Mouse (Mus musculus) liver, embryonic 16.5 days (tissue): Measurements from ENCODE around the gene Slc25a39. TPM values are rescaled to one million over a fixed set of nuclear protein-coding genes. Genes with fewer than 3 reads are reported as not detected.

ENCODE experiments used
- ATAC-seq: fragments of 200-750 bp; cut with Nextera tagmentation; 2 replicates; pipeline ENCODE4 v1.8.0; 2017; ENCODE audit warnings: low read depth, mild to moderate bottlenecking, moderate number of reproducible peaks, moderate library complexity
- H3K27ac ChIP-seq: fragments of 300-500 bp; sonication (generic); 2 replicates; pipeline ENCODE4 v1.5.1; 2014; ENCODE audit warnings: mild to moderate bottlenecking, low read length
- H3K27me3 ChIP-seq: fragments of 300-500 bp; sonication (generic); 2 replicates; pipeline ENCODE4 v1.6.1; 2014; ENCODE audit warnings: low read depth, low read length, mixed read lengths; ENCODE audit not compliant: control insufficient read depth, insufficient read depth
- H3K36me3 ChIP-seq: fragments of 300-500 bp; sonication (generic); 2 replicates; pipeline ENCODE4 v1.6.1; 2014; ENCODE audit warnings: mild to moderate bottlenecking; ENCODE audit not compliant: control insufficient read depth, insufficient read depth
- H3K4me1 ChIP-seq: fragments of 300-500 bp; sonication (generic); 2 replicates; pipeline ENCODE4 v1.6.1; 2014; ENCODE audit warnings: low read depth, low read length, mixed read lengths; ENCODE audit not compliant: control insufficient read depth
- H3K4me2 ChIP-seq: fragments of 300-500 bp; sonication (generic); 2 replicates; pipeline ENCODE4 v1.6.1; 2014; ENCODE audit warnings: low read depth, low read length, mixed read lengths
- H3K4me3 ChIP-seq: fragments of 300-500 bp; sonication (generic); 2 replicates; pipeline ENCODE4 v1.5.1; 2014; ENCODE audit warnings: low read depth, mild to moderate bottlenecking, low read length
- H3K9ac ChIP-seq: fragments of 300-500 bp; sonication (generic); 2 replicates; pipeline ENCODE4 v1.6.1; 2014; ENCODE audit warnings: low read depth, low read length
- H3K9me3 ChIP-seq: fragments of 300-500 bp; sonication (generic); replicated peaks from 2 replicates; pipeline ENCODE4 v1.6.1; 2016; ENCODE audit warnings: low read length; ENCODE audit not compliant: control insufficient read depth
- WGBS: fragments of 180-500 bp; shearing (Covaris S2); extraction: QIAGEN DNeasy Blood & Tissue Kit; methylation state at CpG from one replicate; pipeline ENCODE4 v1.1.7; 2014; ENCODE audit not compliant: insufficient replicate concordance; 5-methylcytosine and 5-hydroxymethylcytosine counted together
- polyA plus RNA-seq: library from polyadenylated mRNA; unstranded; fragments of >200 nt; fragmentation: Nextera tagmentation; extraction: Ambion mirVana; gene quantifications from 2 replicates; pipeline ENCODE4 v1.2.1, GENCODE M21; 2015

The Slc25a39 gene
- polyA plus RNA-seq, result 454 and 500 TPM in 2 replicates

- ATAC-seq, result no peak
- Histone ChIP-seq H3K27me3 (peaks cover 1% of the 10 kb centered on the region; the same call in 1 of the 2 replicates), H3K4me1 (peaks cover 46% of the 10 kb centered on the region), H3K27ac (peak within 1 kb of the TSS; percentile 95), H3K36me3 (peaks cover 32% of the 10 kb centered on the region), H3K4me2 (peak within 1 kb of the TSS; percentile 94), H3K4me3 (peak within 1 kb of the TSS; percentile 79), H3K9ac (peak within 1 kb of the TSS; percentile 89), H3K9me3 (no peaks in the 10 kb centered on the region)
- under 1% methylated on average over 19 of the region's 19 CpGs for WGBS
Observed at GRCm38 (mm10) chr11:102407834-102408215, at the start of gene Slc25a39. Gene Slc25a39 (minus strand): TSS chr11:102407946.

GRCm38 (mm10) chr11:102455740-102456396 lies 48.1 kb upstream of the Slc25a39 start:
- Histone ChIP-seq H3K9ac (peak overlapping the region; percentile 38; the same call in 1 of the 2 replicates), H3K9me3 (no peaks in the 10 kb centered on the region)

GRCm38 (mm10) chr11:102453131-102453530 lies 45.4 kb upstream of the Slc25a39 start:
- Histone ChIP-seq H3K4me2 (no peak overlapping the region), H3K27me3 (peaks cover 33% of the 10 kb centered on the region), H3K4me3 (no peak overlapping the region), H3K9ac (no peak overlapping the region), H3K36me3 (no peaks in the 10 kb centered on the region), H3K4me1 (peaks cover 11% of the 10 kb centered on the region), H3K9me3 (no peaks in the 10 kb centered on the region), H3K27ac (no peak overlapping the region)
- WGBS, result 29% methylated on average over 10 of the region's 10 CpGs
- ATAC-seq, result no peak

More at GRCm38 (mm10) chr11:102455740-102456396, 48.1 kb upstream of the Slc25a39 start:
- Histone ChIP-seq H3K4me3 (peak overlapping the region; percentile 53), H3K27ac (no peak overlapping the region; the same call in 1 of the 2 replicates), H3K27me3 (peaks cover 8% of the 10 kb centered on the region), H3K4me2 (peak overlapping the region; percentile 77), H3K36me3 (no peaks in the 10 kb centered on the region), H3K4me1 (peaks cover 11% of the 10 kb centered on the region)
- peak; percentile 83 for ATAC-seq
- WGBS, result 5% methylated on average over 40 of the region's 40 CpGs

GRCm38 (mm10) chr11:102449043-102450008 lies 41.6 kb upstream of the Slc25a39 start:
- H3K4me2 ChIP-seq, result no peak overlapping the region
- H3K27me3 ChIP-seq, result peaks cover 67% of the 10 kb centered on the region
- H3K4me3 ChIP-seq, result no peak overlapping the region
- H3K9ac ChIP-seq, result no peak overlapping the region
- no peak overlapping the region for H3K27ac ChIP-seq
- WGBS, result 52% methylated on average over 17 of the region's 17 CpGs
- no peaks in the 10 kb centered on the region for H3K9me3 ChIP-seq
- no peaks in the 10 kb centered on the region for H3K36me3 ChIP-seq
- peaks cover 11% of the 10 kb centered on the region for H3K4me1 ChIP-seq
- ATAC-seq, result no peak

- H3K36me3 ChIP-seq, result no peaks in the 10 kb centered on the region
- no peaks in the 10 kb centered on the region for H3K9me3 ChIP-seq
- H3K27me3 ChIP-seq, result peaks cover 68% of the 10 kb centered on the region
- peaks cover 11% of the 10 kb centered on the region for H3K4me1 ChIP-seq
- no peak overlapping the region for H3K4me3 ChIP-seq
- no peak overlapping the region for H3K9ac ChIP-seq
- H3K27ac ChIP-seq, result no peak overlapping the region
- H3K4me2 ChIP-seq, result no peak overlapping the region
- ATAC-seq, result no peak
- 15% methylated on average over 8 of the region's 8 CpGs for WGBS
Observed at GRCm38 (mm10) chr11:102448327-102448726, 40.6 kb upstream of the Slc25a39 start.

GRCm38 (mm10) chr11:102447497-102447896 lies 39.8 kb upstream of the Slc25a39 start, which contains the start of gene Fam171a2:
Gene Fam171a2 (minus strand): TSS chr11:102447682.
- H3K4me2 ChIP-seq, result peak within 1 kb of the TSS; percentile 78
- no peaks in the 10 kb centered on the region for H3K9me3 ChIP-seq
- peak within 1 kb of the TSS; percentile 60 for H3K4me3 ChIP-seq
- peaks cover 11% of the 10 kb centered on the region for H3K4me1 ChIP-seq
- no peak within 1 kb of the TSS for H3K27ac ChIP-seq
- H3K36me3 ChIP-seq, result no peaks in the 10 kb centered on the region
- H3K27me3 ChIP-seq, result peaks cover 63% of the 10 kb centered on the region
- WGBS, result under 1% methylated on average over 33 of the region's 40 CpGs
- peak; percentile 57 for ATAC-seq
- peak within 1 kb of the TSS; percentile 51 for H3K9ac ChIP-seq

- H3K9me3 ChIP-seq, result no peaks in the 10 kb centered on the region
- peak overlapping the region; percentile 78 for H3K4me2 ChIP-seq
- H3K27me3 ChIP-seq, result peaks cover 63% of the 10 kb centered on the region
- no peaks in the 10 kb centered on the region for H3K36me3 ChIP-seq
- no peak overlapping the region for H3K27ac ChIP-seq
- WGBS, result under 1% methylated on average over 48 of the region's 49 CpGs
- ATAC-seq, result 0 out of 2 replicates have a peak, but pooled peaks have one; percentile 25
- peak overlapping the region; percentile 60 for H3K4me3 ChIP-seq
- H3K4me1 ChIP-seq, result peaks cover 11% of the 10 kb centered on the region
- H3K9ac ChIP-seq, result peak overlapping the region; percentile 51
Observed at GRCm38 (mm10) chr11:102446581-102447461, 39.1 kb upstream of the Slc25a39 start.

- ATAC-seq, result no peak; the same call in 1 of the 2 replicates
- Histone ChIP-seq H3K4me3 (no peak overlapping the region), H3K9me3 (no peaks in the 10 kb centered on the region), H3K4me1 (peaks cover 11% of the 10 kb centered on the region), H3K4me2 (no peak overlapping the region), H3K9ac (no peak overlapping the region), H3K36me3 (no peaks in the 10 kb centered on the region), H3K27me3 (peaks cover 61% of the 10 kb centered on the region), H3K27ac (no peak overlapping the region)
- 37% methylated on average over 7 of the region's 7 CpGs for WGBS
Observed at GRCm38 (mm10) chr11:102445891-102446361, 38.2 kb upstream of the Slc25a39 start.
